Mouse (Mus musculus) lung, adult 2 months (tissue): Measurements from ENCODE around the gene Tent5b.

Experiments used
- CTCF ChIP-seq: fragments of 200-500 bp; IDR thresholded peaks from 2 replicates; pipeline ENCODE4 v1.5.1; 2011; ENCODE audit warnings: mild to moderate bottlenecking, low read length, control low read depth; ENCODE audit not compliant: insufficient read depth
- POLR2A ChIP-seq: fragments of 200-500 bp; IDR thresholded peaks from 2 replicates; pipeline ENCODE4 v1.6.1; 2011; ENCODE audit warnings: low read depth, mild to moderate bottlenecking, control low read depth, low read length, borderline replicate concordance; ENCODE audit errors: extremely low read depth

DNA sequence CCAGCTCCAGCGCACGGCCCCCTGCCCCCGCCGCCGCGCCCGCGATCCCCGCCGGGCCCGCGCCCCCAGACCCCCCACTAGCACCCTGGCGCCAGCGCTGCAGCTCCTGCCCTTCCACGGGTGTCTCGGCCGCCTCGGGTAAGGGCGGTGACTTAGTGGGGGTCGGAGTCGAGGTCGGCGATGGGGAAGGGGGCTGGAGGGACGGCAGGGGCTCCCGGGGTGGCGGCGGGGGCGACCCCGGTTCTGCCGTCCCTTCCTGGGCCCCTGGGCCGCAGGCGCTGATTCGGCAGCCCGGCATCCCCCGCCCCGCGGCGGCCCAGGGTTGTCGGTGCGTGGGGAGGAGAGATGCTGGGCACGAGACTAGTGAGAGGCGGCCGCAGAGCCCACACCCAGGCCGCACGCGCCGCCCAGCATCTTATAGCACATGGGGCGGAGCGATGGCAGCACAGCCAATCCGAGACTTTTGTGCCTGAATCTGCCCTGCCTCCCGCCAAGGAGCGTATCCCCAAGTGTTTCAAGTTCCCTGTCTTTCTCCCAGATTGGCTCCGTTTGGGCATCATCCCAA is 18.3 kb downstream of the Tent5b start, which contains the start of gene Trnp1:
- no peak for TF ChIP-seq POLR2A
- TF ChIP-seq CTCF, result no peak
